Mouse (Mus musculus) ES-Bruce4 (cell line): ENCODE data around the gene 2610021A01Rik.
"Not testable (repeated sequence)": the region's sequence is repeated elsewhere in the genome, so short reads cannot be mapped to it uniquely, and the experiment has no call there.

ENCODE experiments used
- CTCF ChIP-seq: IDR thresholded peaks from one replicate; pipeline ENCODE4 v1.8.1; 2011; ENCODE audit warnings: low read depth, low read length
- EP300 ChIP-seq: IDR thresholded peaks from 2 replicates; pipeline ENCODE4 v1.6.1; 2011; ENCODE audit warnings: low read depth, low read length; ENCODE audit not compliant: insufficient read depth
- POLR2A ChIP-seq: IDR thresholded peaks from one replicate; pipeline ENCODE4 v1.8.1; 2011; ENCODE audit warnings: low read length; ENCODE audit not compliant: insufficient read depth

DNA sequence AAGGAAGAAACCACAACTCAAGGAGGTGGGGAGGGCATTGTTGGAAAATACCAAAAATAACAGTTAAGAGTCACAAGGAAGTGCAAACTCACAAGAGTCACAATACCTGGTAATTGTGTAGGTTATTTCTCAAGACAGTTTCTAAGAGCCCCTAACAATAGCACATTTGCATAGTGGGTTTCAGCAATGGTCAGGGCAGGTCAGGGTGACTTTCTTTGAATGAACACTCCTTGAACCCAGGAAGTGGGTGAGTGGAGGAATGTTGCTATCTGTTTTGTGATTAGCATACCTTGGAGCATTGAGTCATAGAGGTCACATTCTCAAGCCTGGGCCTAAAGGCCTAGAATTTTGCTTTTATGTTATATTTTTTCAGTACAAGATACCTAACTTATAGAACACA, 11.2 kb upstream of the 2610021A01Rik start:
- not testable (repeated sequence) for TF ChIP-seq CTCF, POLR2A, EP300
